Mouse (Mus musculus) midbrain, embryonic 12.5 days (tissue): ENCODE data around the gene Zer1. TPM values are rescaled to one million over a fixed set of nuclear protein-coding genes. Genes with fewer than 3 reads are reported as not detected.

Experiments
- polyA plus RNA-seq: library from polyadenylated mRNA; unstranded; fragments of >200 nt; fragmentation: Nextera tagmentation; extraction: Ambion mirVana; gene quantifications from 2 replicates; pipeline ENCODE4 v1.2.1, GENCODE M21; 2016

Gene Zer1
- polyA plus RNA-seq, 1 experiment from 2014 or later, result 11.6 TPM

Other genes starting within 250 kb of the Zer1 start
- gene Odf2, start 235.4 kb downstream of the Zer1 start, polyA plus RNA-seq, result 108 and 110 TPM in 2 replicates
- gene Gle1, start 189.2 kb downstream of the Zer1 start, polyA plus RNA-seq, result 73.1 and 77.8 TPM in 2 replicates
- gene Sptan1, start 159.0 kb downstream of the Zer1 start, polyA plus RNA-seq, result 166 and 169 TPM in 2 replicates
- gene Wdr34, start 75.7 kb downstream of the Zer1 start, polyA plus RNA-seq, result 38.0 and 39.1 TPM in 2 replicates
- gene Set, start 67.2 kb downstream of the Zer1 start, polyA plus RNA-seq, result 627 and 693 TPM in 2 replicates
- 8.7 and 9.2 TPM in 2 replicates for gene Pkn3, start 46.9 kb downstream of the Zer1 start, polyA plus RNA-seq
- 22.8 and 23.9 TPM in 2 replicates for gene Zdhhc12, start 30.9 kb downstream of the Zer1 start, polyA plus RNA-seq
- 11.2 and 12.9 TPM in 2 replicates for gene Tbc1d13, start 9.2 kb upstream of the Zer1 start, polyA plus RNA-seq
- 13.9 and 14.2 TPM in 2 replicates for gene Endog, start 46.9 kb upstream of the Zer1 start, polyA plus RNA-seq
- gene Spout1, start 53.9 kb upstream of the Zer1 start, polyA plus RNA-seq, result 60.4 and 64.0 TPM in 2 replicates
- gene Kyat1, start 81.3 kb upstream of the Zer1 start, polyA plus RNA-seq, result 12.6 and 12.8 TPM in 2 replicates
- 40.3 and 46.7 TPM in 2 replicates for gene Lrrc8a, start 113.1 kb upstream of the Zer1 start, polyA plus RNA-seq
- 0.39 and 0.51 TPM in 2 replicates for gene Gm28035, start 116.0 kb upstream of the Zer1 start, polyA plus RNA-seq
- 4.4 and 7.1 TPM in 2 replicates for gene Phyhd1, start 141.6 kb upstream of the Zer1 start, polyA plus RNA-seq
- not detected in 2 replicates for gene Gm28038, start 156.5 kb upstream of the Zer1 start, polyA plus RNA-seq
- gene Dolk, start 161.7 kb upstream of the Zer1 start, polyA plus RNA-seq, result 25.5 and 28.2 TPM in 2 replicates
- gene Nup188, start 161.8 kb upstream of the Zer1 start, polyA plus RNA-seq, result 34.3 and 37.7 TPM in 2 replicates
- 101 and 102 TPM in 2 replicates for gene Sh3glb2, start 234.8 kb upstream of the Zer1 start, polyA plus RNA-seq
- 28.8 and 30.4 TPM in 2 replicates for gene Miga2, start 239.6 kb upstream of the Zer1 start, polyA plus RNA-seq